Mouse (Mus musculus) spleen, postnatal 36 days (tissue): ENCODE data around the gene Tpp2.
A peak's percentile ranks its signal among the peaks of the same experiment; 100 is the strongest.

Experiments
- DNase-seq, 2 experiments: peaks; one replicate each; pipeline ENCODE4 v3.0.0; 2022; ENCODE audit warnings: low spot score in 2 of 2, mixed read lengths in 1 of 2

Gene Tpp2

GRCm38 (mm10) chr1:43933488-43934415, at the start of gene Tpp2:
TSS of gene Tpp2 (plus strand) at chr1:43933647.
- peak; percentile 94 to 96 for DNase-seq

GRCm38 (mm10) chr1:43888358-43888757, 45.1 kb upstream of the Tpp2 start:
- peak; percentile 32 to 43 for DNase-seq

GRCm38 (mm10) chr1:43895742-43896141, 37.7 kb upstream of the Tpp2 start:
- no peak for DNase-seq

- DNase-seq: peak; percentile 37 to 55
These were observed 36.3 kb upstream of the Tpp2 start for GRCm38 (mm10) chr1:43897131-43897530.

GRCm38 (mm10) chr1:43897987-43898386, 35.5 kb upstream of the Tpp2 start:
- DNase-seq: no peak

- peak; percentile 55 to 57 for DNase-seq
These were observed 34.3 kb upstream of the Tpp2 start for GRCm38 (mm10) chr1:43898991-43899714.

- DNase-seq: no peak
These were observed 31.0 kb upstream of the Tpp2 start for GRCm38 (mm10) chr1:43902417-43902816.

GRCm38 (mm10) chr1:43902855-43903254, 30.6 kb upstream of the Tpp2 start:
- no peak for DNase-seq

- DNase-seq: no peak
These were observed 18.0 kb upstream of the Tpp2 start for GRCm38 (mm10) chr1:43915428-43915827.

GRCm38 (mm10) chr1:43916854-43917253, 16.6 kb upstream of the Tpp2 start:
- DNase-seq: no peak

- DNase-seq: no peak
These were observed 966 bp downstream of the Tpp2 start for GRCm38 (mm10) chr1:43934416-43934810.

- DNase-seq: no peak
These were observed 5.9 kb downstream of the Tpp2 start for GRCm38 (mm10) chr1:43939310-43939709.

- no peak for DNase-seq
These were observed 8.2 kb downstream of the Tpp2 start for GRCm38 (mm10) chr1:43941476-43942217.

- no peak for DNase-seq
These were observed 9.4 kb downstream of the Tpp2 start for GRCm38 (mm10) chr1:43942814-43943213.

GRCm38 (mm10) chr1:43953679-43954078, 20.2 kb downstream of the Tpp2 start:
- no peak for DNase-seq

GRCm38 (mm10) chr1:43964381-43964780, 30.9 kb downstream of the Tpp2 start:
- no peak for DNase-seq

GRCm38 (mm10) chr1:43966756-43967155, 33.3 kb downstream of the Tpp2 start:
- DNase-seq: peak in 1 of 2 experiments; percentile 4

- DNase-seq: no peak
These were observed 35.9 kb downstream of the Tpp2 start for GRCm38 (mm10) chr1:43969361-43969760.

GRCm38 (mm10) chr1:43971089-43971488, 37.6 kb downstream of the Tpp2 start:
- DNase-seq: no peak

GRCm38 (mm10) chr1:43996914-43997589, 63.6 kb downstream of the Tpp2 start:
- DNase-seq: no peak

GRCm38 (mm10) chr1:44004513-44004912, 71.1 kb downstream of the Tpp2 start:
- DNase-seq: no peak
